Mouse (Mus musculus): Measurements from ENCODE around the gene Smtn.

GRCm38 (mm10) chr11:3543001-3543400, 2.6 kb upstream of the Smtn start:
- TF ChIP-seq CTCF (IDR thresholded peaks at IDR 0.05; ENCODE audit: extremely low read depth, insufficient read depth, insufficient read length, insufficient replicate concordance) (no peak), POLR2A (IDR thresholded peaks at IDR 0.05; ENCODE audit: low read depth, low read length) (no peak)
